Comparison of ENCODE assay signal across 8 mouse cellular contexts in genomic region chr4:131837872-131838524, GRCm38 (mm10). TPM values are rescaled to one million over a fixed set of nuclear protein-coding genes. Genes with fewer than 3 reads are reported as not detected.
A peak's percentile ranks its signal among the peaks of the same experiment; 100 is the strongest.
DNase-seq lines count a peak whose midpoint lies in the region; ATAC-seq and TF ChIP-seq lines count a peak whose summit lies in the region.

Gene Ptpru (minus strand): TSS chr4:131838288.

- H3K79me2 ChIP-seq in C2C12 (ENCODE audit: control insufficient read depth, insufficient read depth), result no peaks in the 10 kb centered on the region

- under 1% methylated on average over 72 of the region's 72 CpGs for WGBS in forebrain, embryonic 13.5 days
- 1% methylated on average over 64 of the region's 72 CpGs for WGBS in heart, postnatal 0 days
- under 1% methylated on average over 64 of the region's 72 CpGs for WGBS in liver, embryonic 16.5 days (ENCODE audit: insufficient replicate concordance)
- under 1% methylated on average over 72 of the region's 72 CpGs for WGBS in neural tube, embryonic 13.5 days

- no peaks in the 10 kb centered on the region for H3K9me3 ChIP-seq in forebrain, embryonic 13.5 days (replicated peaks)
- no peaks in the 10 kb centered on the region for H3K9me3 ChIP-seq in heart, postnatal 0 days (replicated peaks; ENCODE audit: control insufficient read depth, low read length)
- H3K9me3 ChIP-seq in liver, embryonic 16.5 days (replicated peaks; ENCODE audit: control insufficient read depth, low read length), result no peaks in the 10 kb centered on the region
- no peaks in the 10 kb centered on the region for H3K9me3 ChIP-seq in neural tube, embryonic 13.5 days

- H3K27ac ChIP-seq in forebrain, embryonic 13.5 days, result no peak within 1 kb of the TSS; the same call in 1 of the 2 replicates
- no peak within 1 kb of the TSS for H3K27ac ChIP-seq in heart, postnatal 0 days (ENCODE audit: low read depth)
- no peak within 1 kb of the TSS for H3K27ac ChIP-seq in liver, embryonic 16.5 days (ENCODE audit: low read length)
- H3K27ac ChIP-seq in neural tube, embryonic 13.5 days (replicated peaks), result 0 out of 2 replicates have a peak within 1 kb of the TSS, but pooled peaks have one; percentile 13
- no peak within 1 kb of the TSS for H3K27ac ChIP-seq in testis, adult 2 months (ENCODE audit: control insufficient read depth, insufficient read depth, low read depth, low read length)

- TF ChIP-seq CTCF in C2C12 (IDR thresholded peaks at IDR 0.05; ENCODE audit: control insufficient read depth, insufficient read depth, insufficient read length), result peak; percentile 100
- peak; percentile 97 for TF ChIP-seq CTCF in brain, embryonic 14.5 days (IDR thresholded peaks at IDR 0.05; ENCODE audit: borderline replicate concordance, extremely low read depth, insufficient read depth, insufficient read length)
- peak; percentile 84 for TF ChIP-seq CTCF in heart, postnatal 0 days (IDR thresholded peaks at IDR 0.05; ENCODE audit: low read depth)
- peak; percentile 80 for TF ChIP-seq CTCF in testis, adult 2 months (IDR thresholded peaks at IDR 0.05; ENCODE audit: control insufficient read depth, insufficient read depth, insufficient replicate concordance, low read depth, low read length)

- H3K4me2 ChIP-seq in forebrain, embryonic 13.5 days, result peak within 1 kb of the TSS; percentile 98
- H3K4me2 ChIP-seq in heart, postnatal 0 days (ENCODE audit: low read depth, low read length), result peak within 1 kb of the TSS; percentile 98
- peak within 1 kb of the TSS; percentile 94 for H3K4me2 ChIP-seq in liver, embryonic 16.5 days (ENCODE audit: low read depth, low read length)
- H3K4me2 ChIP-seq in neural tube, embryonic 13.5 days, result peak within 1 kb of the TSS; percentile 89

- peak within 1 kb of the TSS; percentile 90 for H3K9ac ChIP-seq in forebrain, embryonic 13.5 days
- H3K9ac ChIP-seq in heart, postnatal 0 days (replicated peaks; ENCODE audit: low read depth, low read length), result peak within 1 kb of the TSS; percentile 65
- H3K9ac ChIP-seq in liver, embryonic 16.5 days (ENCODE audit: low read depth, low read length), result peak within 1 kb of the TSS; percentile 72
- peak within 1 kb of the TSS; percentile 75 for H3K9ac ChIP-seq in neural tube, embryonic 13.5 days

- peak; percentile 47; the same call in 1 of the 2 replicates for TF ChIP-seq POLR2A in brain, embryonic 14.5 days (IDR thresholded peaks at IDR 0.05; ENCODE audit: borderline replicate concordance, extremely low read depth, insufficient read depth, insufficient read length, poor library complexity, severe bottlenecking)
- TF ChIP-seq POLR2A in testis, adult 2 months (IDR thresholded peaks at IDR 0.05; ENCODE audit: control insufficient read depth, low read depth, low read length), result no peak; the same call in 1 of the 2 replicates

- H3K4me1 ChIP-seq in forebrain, embryonic 13.5 days, result peaks cover 49% of the 10 kb centered on the region
- H3K4me1 ChIP-seq in heart, postnatal 0 days (ENCODE audit: control insufficient read depth, insufficient read depth), result peaks cover 15% of the 10 kb centered on the region; the same call in 1 of the 2 replicates
- H3K4me1 ChIP-seq in liver, embryonic 16.5 days (ENCODE audit: control insufficient read depth, low read depth, low read length), result peaks cover 36% of the 10 kb centered on the region
- peaks cover 29% of the 10 kb centered on the region for H3K4me1 ChIP-seq in neural tube, embryonic 13.5 days (replicated peaks)
- H3K4me1 ChIP-seq in testis, adult 2 months (ENCODE audit: control insufficient read depth, insufficient read depth, low read length), result peaks cover 28% of the 10 kb centered on the region

- H3K4me3 ChIP-seq in C2C12 (ENCODE audit: insufficient read depth, poor library complexity, severe bottlenecking), result no peak within 1 kb of the TSS
- peak within 1 kb of the TSS; percentile 74 for H3K4me3 ChIP-seq in forebrain, embryonic 13.5 days
- H3K4me3 ChIP-seq in heart, postnatal 0 days (ENCODE audit: low read depth, low read length), result peak within 1 kb of the TSS; percentile 70
- H3K4me3 ChIP-seq in liver, embryonic 16.5 days (ENCODE audit: low read depth, low read length), result peak within 1 kb of the TSS; percentile 70
- H3K4me3 ChIP-seq in neural tube, embryonic 13.5 days, result peak within 1 kb of the TSS; percentile 53
- peak within 1 kb of the TSS; percentile 75 for H3K4me3 ChIP-seq in testis, adult 2 months (ENCODE audit: control insufficient read depth, low read depth, low read length)

- H3K79me3 ChIP-seq in C2C12 (ENCODE audit: low read depth), result no peaks in the 10 kb centered on the region

- peak; percentile 88 for DNase-seq in brain, embryonic 14.5 days (ENCODE audit: low read depth)
- peak; percentile 50 for DNase-seq in heart, postnatal 0 days (ENCODE audit: low spot score)
- DNase-seq in kidney, postnatal 4 days, result peak; percentile 96 to 97

- peaks cover 45% of the 10 kb centered on the region for H3K27me3 ChIP-seq in C2C12 (ENCODE audit: control insufficient read depth, insufficient read depth, insufficient read length)
- peaks cover 41% of the 10 kb centered on the region for H3K27me3 ChIP-seq in forebrain, embryonic 13.5 days
- peaks cover 51% of the 10 kb centered on the region for H3K27me3 ChIP-seq in heart, postnatal 0 days (ENCODE audit: control insufficient read depth, insufficient read depth, low read length)
- H3K27me3 ChIP-seq in liver, embryonic 16.5 days (ENCODE audit: control insufficient read depth, insufficient read depth, low read depth, low read length), result peaks cover 66% of the 10 kb centered on the region
- peaks cover 81% of the 10 kb centered on the region for H3K27me3 ChIP-seq in neural tube, embryonic 13.5 days
- no peaks in the 10 kb centered on the region for H3K27me3 ChIP-seq in testis, adult 2 months (ENCODE audit: control insufficient read depth, insufficient read depth, low read length)

- no peaks in the 10 kb centered on the region for H3K36me3 ChIP-seq in C2C12 (ENCODE audit: control insufficient read depth, insufficient read depth)
- no peaks in the 10 kb centered on the region for H3K36me3 ChIP-seq in forebrain, embryonic 13.5 days (ENCODE audit: poor library complexity, severe bottlenecking)
- H3K36me3 ChIP-seq in heart, postnatal 0 days (replicated peaks; ENCODE audit: control insufficient read depth, insufficient read depth, low read length), result no peaks in the 10 kb centered on the region
- no peaks in the 10 kb centered on the region for H3K36me3 ChIP-seq in liver, embryonic 16.5 days (ENCODE audit: control insufficient read depth, insufficient read depth)
- H3K36me3 ChIP-seq in neural tube, embryonic 13.5 days, result no peaks in the 10 kb centered on the region
- no peaks in the 10 kb centered on the region for H3K36me3 ChIP-seq in testis, adult 2 months (ENCODE audit: control insufficient read depth, insufficient read depth, low read length)

- no peak for TF ChIP-seq EP300 in heart, postnatal 0 days (IDR thresholded peaks at IDR 0.05; ENCODE audit: low read depth)

- peak within 1 kb of the TSS; percentile 28 for H3ac ChIP-seq in C2C12 (ENCODE audit: control insufficient read depth, insufficient read length, low read depth)

- peak; percentile 89 for ATAC-seq in forebrain, embryonic 13.5 days
- ATAC-seq in heart, postnatal 0 days (ENCODE audit: insufficient read depth, low read depth), result peak; percentile 89
- peak; percentile 80 for ATAC-seq in liver, embryonic 16.5 days (ENCODE audit: low read depth)
- ATAC-seq in neural tube, embryonic 13.5 days (ENCODE audit: low read depth), result peak; percentile 82

TF ChIP-seq in C2C12, 6 proteins besides CTCF, POLR2A, EP300 and RAD21:
- no peak for TF ChIP-seq FOSL1 (IDR thresholded peaks at IDR 0.05; ENCODE audit: insufficient read depth, low read length, poor library complexity, severe bottlenecking)
- TF ChIP-seq MAX (IDR thresholded peaks at IDR 0.05), result no peak

RNA-seq across cellular contexts. Expression of gene Ptpru, which starts in this region (rescaled TPM):
- polyA plus RNA-seq in C2C12 (2012; fragmentation: generic; extraction: Trizol), result 0.07 TPM
- 35.7 and 37.2 TPM in 2 replicates for polyA plus RNA-seq in brain, embryonic 14.5 days (2012; rRNA removed)
- 31.1 and 34.7 TPM in 2 replicates for polyA plus RNA-seq in forebrain, embryonic 13.5 days (2015; fragmentation: Nextera tagmentation; extraction: Ambion mirVana)
- total RNA-seq in heart, postnatal 0 days (2014; rRNA removed; ENCODE audit: low replicate concordance), result 0.54 and 0.69 TPM in 2 replicates
- polyA plus RNA-seq in heart, postnatal 0 days (2015; fragmentation: Nextera tagmentation; extraction: Ambion mirVana), result 0.77 and 1.1 TPM in 2 replicates
- 3.4 and 5.0 TPM in 2 replicates for polyA plus RNA-seq in liver, embryonic 16.5 days (2015; fragmentation: Nextera tagmentation; extraction: Ambion mirVana)
- 9.9 and 10.8 TPM in 2 replicates for polyA plus RNA-seq in neural tube, embryonic 13.5 days (2015; fragmentation: Nextera tagmentation; extraction: Ambion mirVana)
- polyA plus RNA-seq in testis, adult 2 months (2012; rRNA removed), result 2.5 and 3.1 TPM in 2 replicates
